Mouse (Mus musculus): Measurements from ENCODE around the gene Iqcb1. TPM values are rescaled to one million over a fixed set of nuclear protein-coding genes. Genes with fewer than 3 reads are reported as not detected.
"Not testable (repeated sequence)": the region's sequence is repeated elsewhere in the genome, so short reads cannot be mapped to it uniquely, and the experiment has no call there.

Iqcb1 gene
- polyA plus RNA-seq, 1 experiment from 2014 or later: 79.1 TPM

DNA sequence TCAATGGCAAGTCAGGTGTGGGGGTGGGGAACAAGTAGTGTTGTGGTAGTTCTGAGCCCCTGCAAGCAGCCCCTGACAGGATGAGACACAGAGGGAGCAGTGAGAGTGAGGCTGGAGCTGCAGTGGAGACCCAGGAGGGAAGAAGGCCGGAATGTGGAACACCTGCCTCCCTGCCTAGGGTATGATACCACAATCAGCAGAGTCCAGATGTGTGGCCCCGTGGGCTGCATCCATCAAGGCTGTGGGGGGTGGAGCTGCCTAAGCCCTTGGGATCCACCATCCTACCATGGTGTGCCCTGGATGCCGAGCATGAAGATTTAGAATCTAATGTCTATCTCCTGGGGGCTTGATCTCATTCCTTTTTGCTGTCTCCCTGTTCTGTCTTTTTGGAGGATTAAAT, 14.5 kb upstream of the Iqcb1 start:
- Histone ChIP-seq H3K36me3 (ENCODE audit: control insufficient read depth, insufficient read depth, low read length) (no peaks in the 10 kb centered on the region), H3K4me3 (ENCODE audit: low read depth, low read length) (no peak overlapping the region), H3K27me3 (ENCODE audit: control insufficient read depth, insufficient read depth, low read length) (no peaks in the 10 kb centered on the region), H3K9ac (replicated peaks; ENCODE audit: low read depth, low read length) (no peak overlapping the region), H3K4me1 (ENCODE audit: control insufficient read depth, insufficient read depth, low read length) (no peaks in the 10 kb centered on the region), H3K27ac (ENCODE audit: low read depth, low read length) (no peak overlapping the region), H3K4me2 (ENCODE audit: low read depth, low read length) (no peak overlapping the region), H3K9me3 (ENCODE audit: control insufficient read depth, low read length) (no peaks in the 10 kb centered on the region)
- 77% methylated on average over 3 of the region's 3 CpGs for WGBS
- ATAC-seq (ENCODE audit: low read depth): no peak

- no peaks in the 10 kb centered on the region for H3K9me3 ChIP-seq (ENCODE audit: control insufficient read depth, low read length)
- no peaks in the 10 kb centered on the region for H3K36me3 ChIP-seq (ENCODE audit: control insufficient read depth, insufficient read depth, low read length)
- H3K4me2 ChIP-seq (ENCODE audit: low read depth, low read length): no peak overlapping the region
- H3K27ac ChIP-seq (ENCODE audit: low read depth, low read length): no peak overlapping the region
- H3K9ac ChIP-seq (replicated peaks; ENCODE audit: low read depth, low read length): no peak overlapping the region
- no peaks in the 10 kb centered on the region for H3K4me1 ChIP-seq (ENCODE audit: control insufficient read depth, insufficient read depth, low read length)
- H3K4me3 ChIP-seq (ENCODE audit: low read depth, low read length): no peak overlapping the region
- H3K27me3 ChIP-seq (ENCODE audit: control insufficient read depth, insufficient read depth, low read length): no peaks in the 10 kb centered on the region
- peak; percentile 42; the same call in 1 of the 2 replicates for ATAC-seq (ENCODE audit: low read depth)
Measured at GRCm38 (mm10) chr16:36816916-36817315, 11.3 kb upstream of the Iqcb1 start.

GRCm38 (mm10) chr16:36817321-36817926, 10.8 kb upstream of the Iqcb1 start:
- Histone ChIP-seq H3K27ac (ENCODE audit: low read depth, low read length) (no peak overlapping the region), H3K27me3 (ENCODE audit: control insufficient read depth, insufficient read depth, low read length) (no peaks in the 10 kb centered on the region), H3K9me3 (ENCODE audit: control insufficient read depth, low read length) (no peaks in the 10 kb centered on the region), H3K4me2 (ENCODE audit: low read depth, low read length) (no peak overlapping the region), H3K9ac (replicated peaks; ENCODE audit: low read depth, low read length) (no peak overlapping the region), H3K4me1 (ENCODE audit: control insufficient read depth, insufficient read depth, low read length) (no peaks in the 10 kb centered on the region), H3K36me3 (ENCODE audit: control insufficient read depth, insufficient read depth, low read length) (no peaks in the 10 kb centered on the region), H3K4me3 (ENCODE audit: low read depth, low read length) (no peak overlapping the region)
- peak; percentile 96 for ATAC-seq (ENCODE audit: low read depth)
- WGBS: 18% methylated on average over 7 of the region's 7 CpGs

DNA sequence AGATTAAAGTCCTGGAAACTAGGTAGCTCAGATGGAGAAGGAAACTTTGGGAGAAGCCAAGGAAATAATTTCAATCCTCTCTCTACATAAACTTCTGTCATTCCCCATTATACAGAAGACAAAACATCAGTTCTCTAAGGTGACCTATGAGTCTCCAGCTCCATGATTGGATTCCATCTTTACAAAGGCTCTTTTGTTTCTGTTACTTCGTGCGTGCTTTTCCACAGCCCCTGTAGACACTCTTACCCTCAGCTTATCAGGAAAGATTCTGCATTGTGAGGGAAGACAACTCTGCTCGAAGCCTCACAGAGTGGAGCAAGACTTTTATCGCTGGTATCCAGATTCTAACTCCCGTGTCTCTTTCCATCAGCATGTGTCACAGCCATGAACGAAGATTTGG, 8.2 kb upstream of the Iqcb1 start:
- H3K4me1 ChIP-seq (ENCODE audit: control insufficient read depth, insufficient read depth, low read length): no peaks in the 10 kb centered on the region
- H3K9ac ChIP-seq (replicated peaks; ENCODE audit: low read depth, low read length): no peak overlapping the region
- no peaks in the 10 kb centered on the region for H3K9me3 ChIP-seq (ENCODE audit: control insufficient read depth, low read length)
- H3K27ac ChIP-seq (ENCODE audit: low read depth, low read length): no peak overlapping the region
- ATAC-seq (ENCODE audit: low read depth): no peak
- no peaks in the 10 kb centered on the region for H3K36me3 ChIP-seq (ENCODE audit: control insufficient read depth, insufficient read depth, low read length)
- H3K4me2 ChIP-seq (ENCODE audit: low read depth, low read length): no peak overlapping the region
- no peaks in the 10 kb centered on the region for H3K27me3 ChIP-seq (ENCODE audit: control insufficient read depth, insufficient read depth, low read length)
- H3K4me3 ChIP-seq (ENCODE audit: low read depth, low read length): no peak overlapping the region
- WGBS: 75% methylated on average over 6 of the region's 6 CpGs

- no peak overlapping the region for H3K4me2 ChIP-seq (ENCODE audit: low read depth, low read length)
- no peak overlapping the region for H3K27ac ChIP-seq (ENCODE audit: low read depth, low read length)
- ATAC-seq (ENCODE audit: low read depth): no peak
- no peak overlapping the region for H3K4me3 ChIP-seq (ENCODE audit: low read depth, low read length)
- WGBS: 83% methylated on average over 3 of the region's 3 CpGs
- no peaks in the 10 kb centered on the region for H3K36me3 ChIP-seq (ENCODE audit: control insufficient read depth, insufficient read depth, low read length)
- no peak overlapping the region for H3K9ac ChIP-seq (replicated peaks; ENCODE audit: low read depth, low read length)
- H3K4me1 ChIP-seq (ENCODE audit: control insufficient read depth, insufficient read depth, low read length): no peaks in the 10 kb centered on the region
- no peaks in the 10 kb centered on the region for H3K9me3 ChIP-seq (ENCODE audit: control insufficient read depth, low read length)
- no peaks in the 10 kb centered on the region for H3K27me3 ChIP-seq (ENCODE audit: control insufficient read depth, insufficient read depth, low read length)
Measured at GRCm38 (mm10) chr16:36820747-36821146, 7.4 kb upstream of the Iqcb1 start.

DNA sequence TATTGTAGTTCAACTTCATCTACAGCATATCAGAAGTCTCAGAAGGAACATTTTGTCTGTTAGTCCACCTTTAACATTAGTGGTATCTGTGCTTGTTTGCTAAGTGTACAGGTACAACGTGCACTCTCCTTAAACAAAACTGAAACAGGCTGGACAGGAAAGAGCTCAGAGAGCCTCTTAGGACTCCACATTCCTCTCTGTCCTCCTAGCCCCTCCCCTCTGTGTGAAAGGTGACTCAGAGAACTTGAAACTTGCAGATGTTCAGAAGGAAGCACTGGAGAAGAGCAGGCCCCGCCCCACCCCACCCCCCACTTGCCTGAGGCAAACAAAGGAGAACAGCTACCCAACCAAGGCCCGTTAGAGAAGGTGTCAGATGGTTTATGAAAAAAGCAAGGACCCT, 6.7 kb upstream of the Iqcb1 start:
- Histone ChIP-seq H3K9me3 (ENCODE audit: control insufficient read depth, low read length) (no peaks in the 10 kb centered on the region), H3K4me3 (ENCODE audit: low read depth, low read length) (no peak overlapping the region), H3K27me3 (ENCODE audit: control insufficient read depth, insufficient read depth, low read length) (no peaks in the 10 kb centered on the region), H3K27ac (ENCODE audit: low read depth, low read length) (no peak overlapping the region), H3K4me1 (ENCODE audit: control insufficient read depth, insufficient read depth, low read length) (no peaks in the 10 kb centered on the region), H3K36me3 (ENCODE audit: control insufficient read depth, insufficient read depth, low read length) (no peaks in the 10 kb centered on the region), H3K4me2 (ENCODE audit: low read depth, low read length) (no peak overlapping the region), H3K9ac (replicated peaks; ENCODE audit: low read depth, low read length) (no peak overlapping the region)
- 13% methylated on average over 3 of the region's 3 CpGs for WGBS
- no peak for ATAC-seq (ENCODE audit: low read depth)

DNA sequence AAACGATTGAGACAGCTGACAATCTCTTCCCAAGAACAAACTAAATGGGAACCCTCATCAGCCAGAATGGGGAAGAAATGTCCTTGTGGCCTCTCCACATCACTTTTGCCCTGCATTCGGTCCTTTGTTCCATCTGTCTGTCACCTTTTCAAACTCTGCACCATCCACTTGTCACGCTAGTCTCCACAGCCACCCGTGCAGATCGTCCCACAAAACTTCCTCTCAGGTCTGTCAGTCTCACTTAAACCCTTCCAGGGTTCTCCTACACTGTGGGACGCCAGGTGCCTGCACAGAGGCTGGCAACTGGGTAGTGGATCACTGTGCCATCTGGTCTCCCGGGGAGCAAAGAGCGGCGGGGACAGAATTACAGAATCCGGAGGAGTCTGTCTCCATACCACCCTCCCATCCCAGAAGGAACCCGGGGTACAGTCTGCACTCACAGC, 553 bp upstream of the Iqcb1 start:
- Histone ChIP-seq H3K4me2 (ENCODE audit: low read depth, low read length) (peak overlapping the region; percentile 76), H3K9me3 (ENCODE audit: control insufficient read depth, low read length) (no peaks in the 10 kb centered on the region), H3K4me1 (ENCODE audit: control insufficient read depth, insufficient read depth, low read length) (peaks cover 7% of the 10 kb centered on the region), H3K27me3 (ENCODE audit: control insufficient read depth, insufficient read depth, low read length) (no peaks in the 10 kb centered on the region), H3K9ac (replicated peaks; ENCODE audit: low read depth, low read length) (peak overlapping the region; percentile 89), H3K27ac (ENCODE audit: low read depth, low read length) (no peak overlapping the region), H3K4me3 (ENCODE audit: low read depth, low read length) (peak overlapping the region; percentile 95), H3K36me3 (ENCODE audit: control insufficient read depth, insufficient read depth, low read length) (no peaks in the 10 kb centered on the region)
- WGBS: 4% methylated on average over 11 of the region's 11 CpGs
- no peak for ATAC-seq (ENCODE audit: low read depth)

DNA sequence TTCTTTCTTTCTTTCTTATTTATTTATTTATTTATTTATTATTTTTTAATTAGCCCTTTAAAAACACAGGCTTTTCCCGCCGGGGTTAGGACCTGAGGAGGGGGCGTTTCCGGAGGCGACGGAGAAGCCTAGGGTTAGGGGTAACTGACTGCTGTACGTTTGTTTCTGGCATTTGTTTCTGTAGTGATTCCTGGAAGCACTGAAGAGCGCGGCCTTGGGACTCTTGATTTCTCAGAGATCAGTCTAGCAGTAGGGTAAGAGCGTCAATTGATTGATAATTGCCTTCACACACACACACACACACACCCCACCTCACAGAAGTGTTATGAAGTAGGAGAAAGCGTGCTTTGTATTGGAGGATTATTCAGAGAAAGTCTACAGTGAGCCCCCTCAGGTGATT, 635 bp downstream of the Iqcb1 start:
- WGBS: 7% methylated on average over 11 of the region's 11 CpGs
- Histone ChIP-seq H3K9ac (replicated peaks; ENCODE audit: low read depth, low read length) (peak overlapping the region; percentile 89), H3K9me3 (ENCODE audit: control insufficient read depth, low read length) (no peaks in the 10 kb centered on the region), H3K4me3 (ENCODE audit: low read depth, low read length) (peak overlapping the region; percentile 95), H3K36me3 (ENCODE audit: control insufficient read depth, insufficient read depth, low read length) (no peaks in the 10 kb centered on the region), H3K4me2 (ENCODE audit: low read depth, low read length) (peak overlapping the region; percentile 76), H3K27ac (ENCODE audit: low read depth, low read length) (no peak overlapping the region), H3K27me3 (ENCODE audit: control insufficient read depth, insufficient read depth, low read length) (no peaks in the 10 kb centered on the region), H3K4me1 (ENCODE audit: control insufficient read depth, insufficient read depth, low read length) (peaks cover 7% of the 10 kb centered on the region)
- peak; percentile 32 for ATAC-seq (ENCODE audit: low read depth)

DNA sequence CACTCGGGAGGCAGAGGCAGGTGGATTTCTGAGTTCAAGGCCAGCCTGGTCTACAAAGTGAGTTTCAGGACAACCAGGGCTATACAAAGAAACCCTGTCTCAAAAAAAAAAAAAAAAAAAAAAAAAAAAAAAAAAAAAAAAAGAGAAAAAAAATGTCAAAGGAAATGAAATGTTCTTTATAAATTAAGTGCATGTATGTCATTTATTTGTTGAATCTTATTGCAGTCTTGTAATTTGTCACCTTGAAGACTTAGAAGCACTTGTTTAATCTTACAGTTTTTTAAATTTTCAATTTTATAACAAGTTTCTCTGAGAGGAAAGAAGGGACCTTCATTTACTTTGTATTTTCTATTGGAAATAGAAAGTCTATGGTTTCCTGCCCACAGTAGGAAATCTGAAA, 18.7 kb downstream of the Iqcb1 start:
- not testable (repeated sequence) for H3K27me3 ChIP-seq (ENCODE audit: control insufficient read depth, insufficient read depth, low read length); H3K4me3 ChIP-seq (ENCODE audit: low read depth, low read length); ATAC-seq (ENCODE audit: low read depth); H3K27ac ChIP-seq (ENCODE audit: low read depth, low read length); H3K4me1 ChIP-seq (ENCODE audit: control insufficient read depth, insufficient read depth, low read length); H3K4me2 ChIP-seq (ENCODE audit: low read depth, low read length); H3K9me3 ChIP-seq (ENCODE audit: control insufficient read depth, low read length); H3K9ac ChIP-seq (replicated peaks; ENCODE audit: low read depth, low read length)
- 83% methylated on average over 1 of the region's 1 CpGs for WGBS
- peaks cover 23% of the 10 kb centered on the region for H3K36me3 ChIP-seq (ENCODE audit: control insufficient read depth, insufficient read depth, low read length)
